Mouse (Mus musculus) lung, embryonic 14.5 days (tissue): ENCODE data around the gene Ninl. TPM values are rescaled to one million over a fixed set of nuclear protein-coding genes. Genes with fewer than 3 reads are reported as not detected.
A peak's percentile ranks its signal among the peaks of the same experiment; 100 is the strongest.

ENCODE experiments used
- ATAC-seq: fragments of 200-750 bp; cut with Nextera tagmentation; 2 replicates; pipeline ENCODE4 v1.8.0; 2017; ENCODE audit warnings: mild to moderate bottlenecking, moderate TSS enrichment, moderate library complexity; ENCODE audit not compliant: insufficient read depth
- DNase-seq: peaks from one replicate; pipeline ENCODE4 v3.0.0-alpha.2; 2015
- H3K27ac ChIP-seq: fragments of 300-500 bp; sonication (generic); 2 replicates; pipeline ENCODE4 v1.5.1; 2014; ENCODE audit warnings: low read depth, mild to moderate bottlenecking, moderate library complexity
- H3K27me3 ChIP-seq: fragments of 300-500 bp; sonication (generic); 2 replicates; pipeline ENCODE4 v1.6.1; 2014; ENCODE audit warnings: low read length, control low read depth; ENCODE audit not compliant: insufficient read depth
- H3K36me3 ChIP-seq: fragments of 300-500 bp; sonication (generic); 2 replicates; pipeline ENCODE4 v1.6.1; 2014; ENCODE audit warnings: control low read depth; ENCODE audit not compliant: insufficient read depth
- H3K4me1 ChIP-seq: fragments of 300-500 bp; sonication (generic); 2 replicates; pipeline ENCODE4 v1.6.1; 2014; ENCODE audit warnings: antibody characterized with exemption, control low read depth; ENCODE audit not compliant: insufficient read depth
- H3K4me2 ChIP-seq: fragments of 300-500 bp; sonication (generic); 2 replicates; pipeline ENCODE4 v1.6.1; 2014; ENCODE audit warnings: mild to moderate bottlenecking
- H3K4me3 ChIP-seq: fragments of 300-500 bp; sonication (generic); 2 replicates; pipeline ENCODE4 v1.5.1; 2014; ENCODE audit warnings: low read depth, low read length
- H3K9ac ChIP-seq: fragments of 300-500 bp; sonication (generic); 2 replicates; pipeline ENCODE4 v1.6.1; 2014
- H3K9me3 ChIP-seq: fragments of 300-500 bp; sonication (generic); 2 replicates; pipeline ENCODE4 v1.6.1; 2016; ENCODE audit warnings: low read depth, low read length, control low read depth
- CTCF ChIP-seq: IDR thresholded peaks from 2 replicates; pipeline ENCODE4 v1.5.1; 2016; ENCODE audit warnings: antibody characterized with exemption, low read depth
- WGBS: fragments of 180-500 bp; shearing (Covaris S2); extraction: QIAGEN DNeasy Blood & Tissue Kit; methylation state at CpG from one replicate; pipeline ENCODE4 v1.1.7; 2014; 5-methylcytosine and 5-hydroxymethylcytosine counted together
- polyA plus RNA-seq: library from polyadenylated mRNA; unstranded; fragments of >200 nt; fragmentation: Nextera tagmentation; extraction: Ambion mirVana; gene quantifications from 2 replicates; pipeline ENCODE4 v1.2.1, GENCODE M21; 2014

Gene Ninl
- polyA plus RNA-seq, 1 experiment from 2014 or later: 20.3 TPM

GRCm38 (mm10) chr2:150887370-150887769 is 151.8 kb downstream of the Ninl start:
- no peak for TF ChIP-seq CTCF
- Histone ChIP-seq H3K4me2 (no peak overlapping the region), H3K4me1 (no peaks in the 10 kb centered on the region), H3K36me3 (0 out of 2 replicates have a peak, but pooled peaks cover 7% of the 10 kb centered on the region), H3K9me3 (no peaks in the 10 kb centered on the region), H3K4me3 (no peak overlapping the region), H3K9ac (no peak overlapping the region), H3K27ac (no peak overlapping the region), H3K27me3 (no peaks in the 10 kb centered on the region)
- 49% methylated on average over 2 of the region's 2 CpGs for WGBS
- ATAC-seq (no peak), DNase-seq (no peak)

- TF ChIP-seq CTCF: no peak
- ATAC-seq (no peak), DNase-seq (peak; percentile 26)
- H3K27me3 ChIP-seq: no peaks in the 10 kb centered on the region
- no peak overlapping the region for H3K27ac ChIP-seq
- 0 out of 2 replicates have a peak, but pooled peaks cover 7% of the 10 kb centered on the region for H3K36me3 ChIP-seq
- H3K4me3 ChIP-seq: no peak overlapping the region
- no peak overlapping the region for H3K9ac ChIP-seq
- no peak overlapping the region for H3K4me2 ChIP-seq
- H3K4me1 ChIP-seq: no peaks in the 10 kb centered on the region
- H3K9me3 ChIP-seq: no peaks in the 10 kb centered on the region
These were observed 152.9 kb downstream of the Ninl start for GRCm38 (mm10) chr2:150886315-150886714.

- H3K36me3 ChIP-seq: 0 out of 2 replicates have a peak, but pooled peaks cover 7% of the 10 kb centered on the region
- no peak overlapping the region for H3K27ac ChIP-seq
- TF ChIP-seq CTCF: no peak
- no peak overlapping the region for H3K4me3 ChIP-seq
- WGBS: 39% methylated on average over 1 of the region's 1 CpGs
- DNase-seq (peak; percentile 65), ATAC-seq (peak; percentile 88)
- no peak overlapping the region for H3K4me2 ChIP-seq
- no peaks in the 10 kb centered on the region for H3K27me3 ChIP-seq
- H3K4me1 ChIP-seq: no peaks in the 10 kb centered on the region
- no peak overlapping the region for H3K9ac ChIP-seq
- H3K9me3 ChIP-seq: no peaks in the 10 kb centered on the region
These were observed 153.4 kb downstream of the Ninl start for GRCm38 (mm10) chr2:150885814-150886213.

GRCm38 (mm10) chr2:150884779-150885110 is 154.4 kb downstream of the Ninl start:
- WGBS: 70% methylated on average over 1 of the region's 1 CpGs
- Histone ChIP-seq H3K27ac (no peak overlapping the region), H3K36me3 (0 out of 2 replicates have a peak, but pooled peaks cover 7% of the 10 kb centered on the region), H3K4me3 (no peak overlapping the region), H3K4me2 (no peak overlapping the region), H3K4me1 (no peaks in the 10 kb centered on the region), H3K27me3 (no peaks in the 10 kb centered on the region), H3K9ac (no peak overlapping the region), H3K9me3 (no peaks in the 10 kb centered on the region)
- no peak for TF ChIP-seq CTCF
- ATAC-seq: peak; percentile 35; the same call in 1 of the 2 replicates
- no peak for DNase-seq

Other genes with a start within 250 kb of the Ninl start
- gene Abhd12, start 134.6 kb downstream of the Ninl start, polyA plus RNA-seq: 59.2 and 67.2 TPM in 2 replicates
- gene Gins1, start 134.0 kb downstream of the Ninl start, polyA plus RNA-seq: 55.4 and 58.1 TPM in 2 replicates
- gene Nanp, start within 50 bp of the Ninl start, polyA plus RNA-seq: 48.5 and 49.9 TPM in 2 replicates
- gene Gm14151, start 53.0 kb upstream of the Ninl start, polyA plus RNA-seq: not detected in 2 replicates
- gene Gm14147, start 58.9 kb upstream of the Ninl start, polyA plus RNA-seq: not detected in 2 replicates